Mouse (Mus musculus) urinary bladder, postnatal 25 days (tissue): ENCODE measurements around the gene Ltbp1.

Experiments used
- DNase-seq: peaks from one replicate; pipeline ENCODE4 v3.0.0; 2022; ENCODE audit warnings: low spot score

Ltbp1 gene

GRCm38 (mm10) chr17:75238655-75239054, 233.3 kb downstream of the Ltbp1 start:
- no peak for DNase-seq

GRCm38 (mm10) chr17:75239545-75239944, 234.2 kb downstream of the Ltbp1 start:
- DNase-seq: no peak

GRCm38 (mm10) chr17:75242086-75242485, 236.7 kb downstream of the Ltbp1 start:
- DNase-seq: no peak

GRCm38 (mm10) chr17:75243221-75243620, 237.9 kb downstream of the Ltbp1 start:
- DNase-seq: no peak

GRCm38 (mm10) chr17:75244148-75244547, 238.8 kb downstream of the Ltbp1 start:
- DNase-seq: no peak

GRCm38 (mm10) chr17:75245085-75245484, 239.7 kb downstream of the Ltbp1 start:
- DNase-seq: no peak

GRCm38 (mm10) chr17:75248632-75249031, 243.3 kb downstream of the Ltbp1 start:
- no peak for DNase-seq

GRCm38 (mm10) chr17:75250571-75250970, 245.2 kb downstream of the Ltbp1 start:
- DNase-seq: no peak

GRCm38 (mm10) chr17:75251094-75251493, 245.7 kb downstream of the Ltbp1 start:
- no peak for DNase-seq

- no peak for DNase-seq
Measured at GRCm38 (mm10) chr17:75252540-75252939, 247.2 kb downstream of the Ltbp1 start.

GRCm38 (mm10) chr17:75254909-75255308, 249.5 kb downstream of the Ltbp1 start:
- no peak for DNase-seq

GRCm38 (mm10) chr17:75255967-75256366, 250.6 kb downstream of the Ltbp1 start:
- DNase-seq: no peak

- no peak for DNase-seq
Measured at GRCm38 (mm10) chr17:75258427-75258826, 253.1 kb downstream of the Ltbp1 start.

- no peak for DNase-seq
Measured at GRCm38 (mm10) chr17:75263336-75263990, 258.1 kb downstream of the Ltbp1 start.

GRCm38 (mm10) chr17:75268506-75268905, 263.1 kb downstream of the Ltbp1 start:
- DNase-seq: no peak

GRCm38 (mm10) chr17:75272446-75272845, 267.1 kb downstream of the Ltbp1 start:
- DNase-seq: no peak

GRCm38 (mm10) chr17:75273272-75273671, 267.9 kb downstream of the Ltbp1 start:
- no peak for DNase-seq

GRCm38 (mm10) chr17:75275302-75275701, 269.9 kb downstream of the Ltbp1 start:
- no peak for DNase-seq

GRCm38 (mm10) chr17:75278106-75278505, 272.7 kb downstream of the Ltbp1 start:
- no peak for DNase-seq

GRCm38 (mm10) chr17:75278561-75278960, 273.2 kb downstream of the Ltbp1 start:
- DNase-seq: no peak

GRCm38 (mm10) chr17:75281345-75281744, 276.0 kb downstream of the Ltbp1 start:
- no peak for DNase-seq

GRCm38 (mm10) chr17:75284876-75285708, 279.7 kb downstream of the Ltbp1 start:
- no peak for DNase-seq

GRCm38 (mm10) chr17:75292986-75293385, 287.6 kb downstream of the Ltbp1 start:
- no peak for DNase-seq
